10 mouse cellular contexts compared by ENCODE assay signal in genomic region chrX:167104247-167104621, GRCm38 (mm10).
DNase-seq lines count a peak whose midpoint lies in the region; ATAC-seq and TF ChIP-seq lines count a peak whose summit lies in the region.
"Had no signal": no experiment of that assay in that cellular context is flagged by ENCODE, and none has a peak within 500 bp of the region (broad histone marks: within the 10 kb centered on the region; RNA-seq: fewer than 3 reads in every experiment).

No protein-coding gene starts in this region.

- no peaks in the 10 kb centered on the region for H3K4me1 ChIP-seq in kidney, embryonic 14.5 days (ENCODE audit: control insufficient read depth, insufficient read depth, low read length)
- peaks cover 7 to 55% of the 10 kb centered on the region in 2 experiments; a peak in 3 of 4 replicates for H3K4me1 ChIP-seq in CH12.LX (ENCODE audit: control insufficient read depth in 1 of 2, insufficient read depth in 2 of 2)
- no peaks in the 10 kb centered on the region; the same call in 1 of the 2 replicates for H3K4me1 ChIP-seq in heart, postnatal 0 days (ENCODE audit: control insufficient read depth, insufficient read depth)

- 45% methylated on average over 4 of the region's 4 CpGs for WGBS in kidney, embryonic 14.5 days
- 53% methylated on average over 4 of the region's 4 CpGs for WGBS in heart, postnatal 0 days

- DNase-seq in kidney, postnatal 10 days, result no peak
- DNase-seq in CH12.LX (ENCODE audit: extremely low read depth), result no peak
- DNase-seq in embryo, embryonic 11 days, result peak; percentile 14
- no peak for DNase-seq in heart, postnatal 0 days (ENCODE audit: low spot score)
- DNase-seq in Muller cell, postnatal 12 days (ENCODE audit: inconsistent ontology term), result no peak
- DNase-seq in layer of hippocampus, adult 9-11 months, result no peak
- DNase-seq: adrenal gland, postnatal 25 days; kidney, postnatal 25 days had no signal

- in situ Hi-C loops in CH12.LX (cut with MboI; ENCODE audit: low pct_ligation_motif_present, low pct_unique_long_range_greater_than_20kb, low sequenced_read_pairs), result loop anchor here (25.0 kb wide), 1 partner anchor 292 kb away; no protein-coding TSS in a partner anchor

- H3K79me2 ChIP-seq in CH12.LX (replicated peaks; ENCODE audit: control insufficient read depth, extremely low read depth, insufficient read depth, poor library complexity, severe bottlenecking), result peaks cover 4% of the 10 kb centered on the region; the same call in 1 of the 2 replicates

- no peak for ATAC-seq in kidney, embryonic 14.5 days (ENCODE audit: low FRiP score, low TSS enrichment)
- no peak for ATAC-seq in heart, postnatal 0 days (ENCODE audit: insufficient read depth, low read depth)

- peak overlapping the region; percentile 11; the same call in 1 of the 2 replicates for H3K27ac ChIP-seq in kidney, embryonic 14.5 days (ENCODE audit: low read depth, low read length)
- peak overlapping the region; percentile 64; the same call in 1 of the 2 replicates for H3K27ac ChIP-seq in CH12.LX (ENCODE audit: insufficient read depth, low read depth)
- H3K27ac ChIP-seq in heart, postnatal 0 days (ENCODE audit: low read depth), result peak overlapping the region; percentile 66
- H3K27ac ChIP-seq: liver, embryonic 14.5 days had no signal

- no peak overlapping the region for H3K4me2 ChIP-seq in kidney, embryonic 14.5 days (replicated peaks; ENCODE audit: low read depth, low read length)
- H3K4me2 ChIP-seq in CH12.LX (ENCODE audit: insufficient read depth, low read depth, poor library complexity, severe bottlenecking), result no peak overlapping the region
- H3K4me2 ChIP-seq in heart, postnatal 0 days (ENCODE audit: low read depth, low read length), result no peak overlapping the region

- H3K36me3 ChIP-seq in kidney, embryonic 14.5 days (ENCODE audit: control insufficient read depth, insufficient read depth, low read length), result no peaks in the 10 kb centered on the region
- H3K36me3 ChIP-seq in CH12.LX (replicated peaks in 1 of 2; ENCODE audit: control insufficient read depth in 1 of 2, insufficient read depth in 1 of 2, low read length in 1 of 2), result no peaks in the 10 kb centered on the region
- H3K36me3 ChIP-seq in heart, postnatal 0 days (replicated peaks; ENCODE audit: control insufficient read depth, insufficient read depth, low read length), result no peaks in the 10 kb centered on the region

- TF ChIP-seq POLR2A in CH12.LX (IDR thresholded peaks at IDR 0.05; ENCODE audit: low read depth, low read length), result no peak

- H3K27me3 ChIP-seq in kidney, embryonic 14.5 days (ENCODE audit: control insufficient read depth, insufficient read depth, low read length), result peaks cover 3% of the 10 kb centered on the region; the same call in 1 of the 2 replicates
- no peaks in the 10 kb centered on the region for H3K27me3 ChIP-seq in CH12.LX (replicated peaks)
- no peaks in the 10 kb centered on the region for H3K27me3 ChIP-seq in heart, postnatal 0 days (ENCODE audit: control insufficient read depth, insufficient read depth, low read length)

- TF ChIP-seq EP300 in CH12.LX (IDR thresholded peaks at IDR 0.05; ENCODE audit: low read length), result no peak
- no peak for TF ChIP-seq EP300 in heart, postnatal 0 days (IDR thresholded peaks at IDR 0.05; ENCODE audit: low read depth)

- dilution Hi-C loops in CH12.LX (cut with MboI; ENCODE audit: extremely low pct_ligation_motif_present, extremely low pct_unique_long_range_greater_than_20kb, low sequenced_read_pairs), result no loop called here

- no peaks in the 10 kb centered on the region for H3K9me3 ChIP-seq in kidney, embryonic 14.5 days (ENCODE audit: control insufficient read depth, low read length)
- H3K9me3 ChIP-seq in CH12.LX (replicated peaks; ENCODE audit: low read length), result no peaks in the 10 kb centered on the region
- H3K9me3 ChIP-seq in heart, postnatal 0 days (replicated peaks; ENCODE audit: control insufficient read depth, low read length), result no peaks in the 10 kb centered on the region

- TF ChIP-seq CTCF in CH12.LX (conservative IDR thresholded peaks at IDR 0.05 in 1 of 2, IDR thresholded peaks at IDR 0.05 in 1 of 2; ENCODE audit: low read depth in 2 of 2, low read length in 2 of 2), result no peak
- no peak for TF ChIP-seq CTCF in heart, postnatal 0 days (IDR thresholded peaks at IDR 0.05; ENCODE audit: low read depth)

- no peak overlapping the region for H3K9ac ChIP-seq in kidney, embryonic 14.5 days (ENCODE audit: low read depth, low read length)
- no peak overlapping the region for H3K9ac ChIP-seq in CH12.LX (ENCODE audit: insufficient read depth, low read depth)
- H3K9ac ChIP-seq in heart, postnatal 0 days (replicated peaks; ENCODE audit: low read depth, low read length), result no peak overlapping the region
- H3K9ac ChIP-seq: liver, embryonic 14.5 days had no signal

- no peak for TF ChIP-seq RAD21 in CH12.LX (IDR thresholded peaks at IDR 0.05; ENCODE audit: low read depth, low read length)

- no peak overlapping the region for H3K4me3 ChIP-seq in kidney, embryonic 14.5 days (ENCODE audit: low read length)
- no peak overlapping the region for H3K4me3 ChIP-seq in CH12.LX (replicated peaks in 1 of 3; ENCODE audit: low read depth in 2 of 3, low read length in 2 of 3, poor library complexity in 1 of 3)
- no peak overlapping the region for H3K4me3 ChIP-seq in heart, postnatal 0 days (ENCODE audit: low read depth, low read length)

TF ChIP-seq in CH12.LX, 34 proteins besides CTCF, POLR2A, EP300 and RAD21:
- no peak for TF ChIP-seq E2F4 (IDR thresholded peaks at IDR 0.05; ENCODE audit: insufficient replicate concordance, low read depth, low read length)
- no peak for TF ChIP-seq SIN3A (IDR thresholded peaks at IDR 0.05; ENCODE audit: low read length)
- no peak for TF ChIP-seq CHD1 (IDR thresholded peaks at IDR 0.05; ENCODE audit: low read depth, low read length)
- no peak for TF ChIP-seq IRF4 (IDR thresholded peaks at IDR 0.05; ENCODE audit: low read depth, low read length)
- no peak for TF ChIP-seq GABPA (IDR thresholded peaks at IDR 0.05; ENCODE audit: insufficient replicate concordance, low read depth, low read length)
- TF ChIP-seq MXI1 (IDR thresholded peaks at IDR 0.05; ENCODE audit: low read depth, low read length), result no peak
- no peak for TF ChIP-seq USF2 (conservative IDR thresholded peaks at IDR 0.05; ENCODE audit: low read depth, low read length)
- no peak for TF ChIP-seq KAT2A (IDR thresholded peaks at IDR 0.05; ENCODE audit: insufficient replicate concordance, low read length)
- TF ChIP-seq ZC3H11A (IDR thresholded peaks at IDR 0.05; ENCODE audit: low read depth, low read length), result no peak
- TF ChIP-seq HCFC1 (IDR thresholded peaks at IDR 0.05; ENCODE audit: low read depth, low read length), result no peak
- no peak for TF ChIP-seq ETS1 (conservative IDR thresholded peaks at IDR 0.05; ENCODE audit: low read depth, low read length)
- no peak for TF ChIP-seq SMC3 (IDR thresholded peaks at IDR 0.05; ENCODE audit: low read depth, low read length)
- TF ChIP-seq TBP (conservative IDR thresholded peaks at IDR 0.05; ENCODE audit: low read depth, low read length), result no peak
- no peak for TF ChIP-seq POLR2AphosphoS2 (IDR thresholded peaks at IDR 0.05; ENCODE audit: low read depth, low read length)

Comparison
In these comparisons a context has a peak if more than half of its experiments do, and no peak if none do; other contexts are left out.
1. H3K27ac ChIP-seq: peak in every context shown above with its lines; median percentile 66 in heart, postnatal 0 days; 64 in CH12.LX; 11 in kidney, embryonic 14.5 days.